Mouse (Mus musculus): ENCODE measurements at regions not wholly inside any gene's neighbourhood (a gene's known extent, or its start where the extent isn't known, plus 50 kb on each side); places are given as distances from the start of the nearest gene placed in this dataset.

GRCm38 (mm10) chr3:58322322-58322721 lies 92.2 kb upstream of the Tsc22d2 start:
- no peaks in the 10 kb centered on the region for H3K4me1 ChIP-seq (ENCODE audit: control insufficient read depth in 2 of 2, insufficient read depth in 2 of 2, low read length in 2 of 2, poor library complexity in 1 of 2)

GRCm38 (mm10) chr3:58327721-58328120 lies 86.8 kb upstream of the Tsc22d2 start:
- H3K9me3 ChIP-seq (ENCODE audit: control insufficient read depth, insufficient read depth, low read depth, low read length) = no peaks in the 10 kb centered on the region
- H3K27ac ChIP-seq (ENCODE audit: insufficient read depth, low read depth, low read length, poor library complexity, severe bottlenecking) = no peak overlapping the region
- no peak overlapping the region for H3K9ac ChIP-seq (ENCODE audit: insufficient read depth, low read depth, low read length, poor library complexity, severe bottlenecking)
- TF ChIP-seq MAFK (IDR thresholded peaks at IDR 0.05; ENCODE audit: insufficient read depth, low read depth, low read length) (no peak), ZC3H11A (IDR thresholded peaks at IDR 0.05; ENCODE audit: borderline replicate concordance, low read depth, low read length) (no peak), HCFC1 (IDR thresholded peaks at IDR 0.05; ENCODE audit: borderline replicate concordance, insufficient read depth, low read length) (no peak), CHD2 (IDR thresholded peaks at IDR 0.05; ENCODE audit: low read depth, low read length) (no peak)
- no peaks in the 10 kb centered on the region for H3K4me1 ChIP-seq (ENCODE audit: control insufficient read depth in 2 of 2, insufficient read depth in 2 of 2, low read length in 2 of 2, poor library complexity in 1 of 2)
- DNase-seq (ENCODE audit: low read depth, low spot score) = no peak
- in situ Hi-C loops (cut with MboI; ENCODE audit: low sequenced_read_pairs in 2 of 2, unreplicated experiment in 2 of 2) = no loop called here
- H3K36me3 ChIP-seq (ENCODE audit: control insufficient read depth, insufficient read depth, low read length, poor library complexity, severe bottlenecking) = no peaks in the 10 kb centered on the region
- H3K4me3 ChIP-seq (ENCODE audit: insufficient read depth in 1 of 2, low read depth in 1 of 2, low read length in 2 of 2, poor library complexity in 1 of 2, severe bottlenecking in 1 of 2) = no peak overlapping the region

More at GRCm38 (mm10) chr3:58322322-58322721, 92.2 kb upstream of the Tsc22d2 start:
- in situ Hi-C loops (cut with MboI; ENCODE audit: low sequenced_read_pairs in 2 of 2, unreplicated experiment in 2 of 2) = no loop called here
- no peaks in the 10 kb centered on the region for H3K36me3 ChIP-seq (ENCODE audit: control insufficient read depth, insufficient read depth, low read length, poor library complexity, severe bottlenecking)
- no peak overlapping the region for H3K9ac ChIP-seq (ENCODE audit: insufficient read depth, low read depth, low read length, poor library complexity, severe bottlenecking)
- no peaks in the 10 kb centered on the region for H3K9me3 ChIP-seq (ENCODE audit: control insufficient read depth, insufficient read depth, low read depth, low read length)
- no peak overlapping the region for H3K27ac ChIP-seq (ENCODE audit: insufficient read depth, low read depth, low read length, poor library complexity, severe bottlenecking)
- H3K4me3 ChIP-seq (ENCODE audit: insufficient read depth in 1 of 2, low read depth in 1 of 2, low read length in 2 of 2, poor library complexity in 1 of 2, severe bottlenecking in 1 of 2) = no peak overlapping the region
- DNase-seq (ENCODE audit: low read depth, low spot score) = no peak
- TF ChIP-seq MAFK (IDR thresholded peaks at IDR 0.05; ENCODE audit: insufficient read depth, low read depth, low read length) (no peak), HCFC1 (IDR thresholded peaks at IDR 0.05; ENCODE audit: borderline replicate concordance, insufficient read depth, low read length) (no peak)

- Histone ChIP-seq H3K27ac (ENCODE audit: insufficient read depth, low read depth, low read length, poor library complexity, severe bottlenecking) (no peak overlapping the region), H3K9ac (ENCODE audit: insufficient read depth, low read depth, low read length, poor library complexity, severe bottlenecking) (no peak overlapping the region), H3K4me3 (ENCODE audit: insufficient read depth in 1 of 2, low read depth in 1 of 2, low read length in 2 of 2, poor library complexity in 1 of 2, severe bottlenecking in 1 of 2) (no peak overlapping the region), H3K9me3 (ENCODE audit: control insufficient read depth, insufficient read depth, low read depth, low read length) (no peaks in the 10 kb centered on the region), H3K36me3 (ENCODE audit: control insufficient read depth, insufficient read depth, low read length, poor library complexity, severe bottlenecking) (no peaks in the 10 kb centered on the region), H3K4me1 (ENCODE audit: control insufficient read depth in 2 of 2, insufficient read depth in 2 of 2, low read length in 2 of 2, poor library complexity in 1 of 2) (no peaks in the 10 kb centered on the region)
- no peak for TF ChIP-seq CHD2 (IDR thresholded peaks at IDR 0.05; ENCODE audit: low read depth, low read length)
- TF ChIP-seq ZNF384 (IDR thresholded peaks at IDR 0.05; ENCODE audit: low read depth, low read length) = no peak
- TF ChIP-seq HCFC1 (IDR thresholded peaks at IDR 0.05; ENCODE audit: borderline replicate concordance, insufficient read depth, low read length) = no peak
- no peak for TF ChIP-seq ZC3H11A (IDR thresholded peaks at IDR 0.05; ENCODE audit: borderline replicate concordance, low read depth, low read length)
- TF ChIP-seq MAFK (IDR thresholded peaks at IDR 0.05; ENCODE audit: insufficient read depth, low read depth, low read length) = no peak
- DNase-seq (ENCODE audit: low read depth, low spot score) = no peak
- in situ Hi-C loops (cut with MboI; ENCODE audit: low sequenced_read_pairs in 2 of 2, unreplicated experiment in 2 of 2) = no loop called here
Measured at GRCm38 (mm10) chr3:58330186-58330585, 84.3 kb upstream of the Tsc22d2 start.

- in situ Hi-C loops (cut with MboI; ENCODE audit: low sequenced_read_pairs in 2 of 2, unreplicated experiment in 2 of 2) = no loop called here
- no peaks in the 10 kb centered on the region for H3K9me3 ChIP-seq (ENCODE audit: control insufficient read depth, insufficient read depth, low read depth, low read length)
- no peak overlapping the region for H3K9ac ChIP-seq (ENCODE audit: insufficient read depth, low read depth, low read length, poor library complexity, severe bottlenecking)
- DNase-seq (ENCODE audit: low read depth, low spot score) = no peak
- no peak overlapping the region for H3K4me3 ChIP-seq (ENCODE audit: insufficient read depth in 1 of 2, low read depth in 1 of 2, low read length in 2 of 2, poor library complexity in 1 of 2, severe bottlenecking in 1 of 2)
- TF ChIP-seq MAFK (IDR thresholded peaks at IDR 0.05; ENCODE audit: insufficient read depth, low read depth, low read length) (no peak), ZNF384 (IDR thresholded peaks at IDR 0.05; ENCODE audit: low read depth, low read length) (no peak), HCFC1 (IDR thresholded peaks at IDR 0.05; ENCODE audit: borderline replicate concordance, insufficient read depth, low read length) (no peak), CHD2 (IDR thresholded peaks at IDR 0.05; ENCODE audit: low read depth, low read length) (no peak), ZC3H11A (IDR thresholded peaks at IDR 0.05; ENCODE audit: borderline replicate concordance, low read depth, low read length) (no peak)
- H3K36me3 ChIP-seq (ENCODE audit: control insufficient read depth, insufficient read depth, low read length, poor library complexity, severe bottlenecking) = no peaks in the 10 kb centered on the region
- H3K27ac ChIP-seq (ENCODE audit: insufficient read depth, low read depth, low read length, poor library complexity, severe bottlenecking) = no peak overlapping the region
- no peaks in the 10 kb centered on the region for H3K4me1 ChIP-seq (ENCODE audit: control insufficient read depth in 2 of 2, insufficient read depth in 2 of 2, low read length in 2 of 2, poor library complexity in 1 of 2)
Measured at GRCm38 (mm10) chr3:58333997-58334396, 80.5 kb upstream of the Tsc22d2 start.

GRCm38 (mm10) chr3:58335277-58335676 lies 79.2 kb upstream of the Tsc22d2 start:
- no peaks in the 10 kb centered on the region for H3K4me1 ChIP-seq (ENCODE audit: control insufficient read depth in 2 of 2, insufficient read depth in 2 of 2, low read length in 2 of 2, poor library complexity in 1 of 2)
- H3K4me3 ChIP-seq (ENCODE audit: insufficient read depth in 1 of 2, low read depth in 1 of 2, low read length in 2 of 2, poor library complexity in 1 of 2, severe bottlenecking in 1 of 2) = no peak overlapping the region
- no peaks in the 10 kb centered on the region for H3K36me3 ChIP-seq (ENCODE audit: control insufficient read depth, insufficient read depth, low read length, poor library complexity, severe bottlenecking)
- in situ Hi-C loops (cut with MboI; ENCODE audit: low sequenced_read_pairs in 2 of 2, unreplicated experiment in 2 of 2) = no loop called here
- no peak overlapping the region for H3K9ac ChIP-seq (ENCODE audit: insufficient read depth, low read depth, low read length, poor library complexity, severe bottlenecking)
- no peak overlapping the region for H3K27ac ChIP-seq (ENCODE audit: insufficient read depth, low read depth, low read length, poor library complexity, severe bottlenecking)
- TF ChIP-seq MAFK (IDR thresholded peaks at IDR 0.05; ENCODE audit: insufficient read depth, low read depth, low read length) (no peak), ZC3H11A (IDR thresholded peaks at IDR 0.05; ENCODE audit: borderline replicate concordance, low read depth, low read length) (no peak), ZNF384 (IDR thresholded peaks at IDR 0.05; ENCODE audit: low read depth, low read length) (no peak), CHD2 (IDR thresholded peaks at IDR 0.05; ENCODE audit: low read depth, low read length) (no peak), HCFC1 (IDR thresholded peaks at IDR 0.05; ENCODE audit: borderline replicate concordance, insufficient read depth, low read length) (no peak)
- H3K9me3 ChIP-seq (ENCODE audit: control insufficient read depth, insufficient read depth, low read depth, low read length) = no peaks in the 10 kb centered on the region
- DNase-seq (ENCODE audit: low read depth, low spot score) = no peak

All from ES-E14 (cell line).